Mouse (Mus musculus) pancreas, adult 10 weeks (tissue): ENCODE data around the gene Aldh1a1. TPM values are rescaled to one million over a fixed set of nuclear protein-coding genes. Genes with fewer than 3 reads are reported as not detected.

Source experiments
- polyA plus RNA-seq: library from polyadenylated mRNA; stranded (reverse); fragments of 350-450 nt; fragmentation: Illumina TruSeq; extraction: RNeasy Lipid Tissue Mini Kit (QIAGEN cat#74804); gene quantifications from one replicate; pipeline ENCODE4 v1.2.3, GENCODE M21; 2015; ENCODE audit warnings: low read depth, low replicate concordance; ENCODE audit not compliant: insufficient read depth

The Aldh1a1 gene
- polyA plus RNA-seq, result 23.8 TPM

DNA sequence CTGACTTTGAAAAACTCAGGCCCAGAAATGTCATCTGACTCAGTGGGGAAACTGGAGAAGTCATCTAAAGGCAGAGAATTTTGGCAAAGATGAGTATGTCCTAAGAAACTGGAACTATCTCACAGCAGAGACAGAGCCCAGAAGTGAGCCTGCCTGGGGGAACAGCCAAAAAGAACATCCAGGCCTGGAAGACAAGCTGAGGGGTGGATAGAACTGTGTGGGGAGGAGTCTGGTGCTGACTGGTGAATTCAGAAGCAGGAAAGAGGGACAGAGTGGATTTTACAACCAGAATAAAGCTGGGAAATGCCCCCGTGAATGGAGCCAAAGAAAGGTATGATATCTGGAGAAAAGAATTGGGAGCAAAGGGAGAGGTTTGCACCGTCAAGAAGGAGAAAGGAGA lies at the start of gene Aldh1a1:
TSS of gene Aldh1a1 (plus strand) at position 225 of the 400 bp plus-strand sequence.

Other genes starting within 250 kb of the Aldh1a1 start
- 29.1 TPM for gene Anxa1, start 101.8 kb upstream of the Aldh1a1 start, polyA plus RNA-seq
- gene Aldh1a7, start 234.8 kb downstream of the Aldh1a1 start, polyA plus RNA-seq, result 6.0 TPM